Mouse (Mus musculus) midbrain, postnatal 0 days (tissue): ENCODE measurements around the gene Pla2r1. TPM values are rescaled to one million over a fixed set of nuclear protein-coding genes. Genes with fewer than 3 reads are reported as not detected.

ENCODE experiments used
- ATAC-seq: fragments of 200-750 bp; cut with Nextera tagmentation; 2 replicates; pipeline ENCODE4 v1.8.0; 2017; ENCODE audit warnings: moderate number of reproducible peaks, mild to moderate bottlenecking, moderate TSS enrichment, moderate library complexity; ENCODE audit not compliant: low FRiP score
- DNase-seq: peaks from one replicate; pipeline ENCODE4 v3.0.0-alpha.2; 2015; ENCODE audit warnings: low spot score
- H3K27ac ChIP-seq: fragments of 300-500 bp; sonication (generic); 2 replicates; pipeline ENCODE4 v1.5.1; 2014; ENCODE audit warnings: low read depth, mild to moderate bottlenecking, low read length, mixed read lengths
- H3K27me3 ChIP-seq: fragments of 300-500 bp; sonication (generic); 2 replicates; pipeline ENCODE4 v1.6.1; 2014; ENCODE audit warnings: low read length, control low read depth, mixed read lengths; ENCODE audit not compliant: insufficient read depth
- H3K36me3 ChIP-seq: fragments of 300-500 bp; sonication (generic); 2 replicates; pipeline ENCODE4 v1.6.1; 2014; ENCODE audit warnings: low read length, control low read depth, mixed read lengths; ENCODE audit not compliant: insufficient read depth
- H3K4me1 ChIP-seq: fragments of 300-500 bp; sonication (generic); 2 replicates; pipeline ENCODE4 v1.6.1; 2014; ENCODE audit warnings: mild to moderate bottlenecking, control low read depth, antibody characterized with exemption, low read length, mixed read lengths; ENCODE audit not compliant: insufficient read depth
- H3K4me2 ChIP-seq: fragments of 300-500 bp; sonication (generic); 2 replicates; pipeline ENCODE4 v1.6.1; 2014; ENCODE audit warnings: low read depth, mild to moderate bottlenecking, low read length, mixed read lengths; ENCODE audit not compliant: poor library complexity, severe bottlenecking
- H3K4me3 ChIP-seq: fragments of 300-500 bp; sonication (generic); 2 replicates; pipeline ENCODE4 v1.5.1; 2014; ENCODE audit warnings: low read depth, mild to moderate bottlenecking, low read length, moderate library complexity
- H3K9ac ChIP-seq: fragments of 300-500 bp; sonication (generic); replicated peaks from 2 replicates; pipeline ENCODE4 v1.6.1; 2014; ENCODE audit warnings: mild to moderate bottlenecking, low read length, moderate library complexity, mixed read lengths; ENCODE audit not compliant: poor library complexity, severe bottlenecking
- H3K9me3 ChIP-seq: fragments of 300-500 bp; sonication (generic); 2 replicates; pipeline ENCODE4 v1.6.1; 2016; ENCODE audit warnings: low read length, control low read depth
- CTCF ChIP-seq: IDR thresholded peaks from 2 replicates; pipeline ENCODE4 v1.5.1; 2016; ENCODE audit warnings: antibody characterized with exemption, mild to moderate bottlenecking
- WGBS: fragments of 180-500 bp; shearing (Covaris S2); extraction: QIAGEN DNeasy Blood & Tissue Kit; methylation state at CpG from one replicate; pipeline ENCODE4 v1.1.7; 2014; 5-methylcytosine and 5-hydroxymethylcytosine counted together
- polyA plus RNA-seq: library from polyadenylated mRNA; unstranded; fragments of >200 nt; fragmentation: Nextera tagmentation; extraction: Ambion mirVana; gene quantifications from 2 replicates; pipeline ENCODE4 v1.2.1, GENCODE M21; 2015
- total RNA-seq: library from RNA; depleted of rRNA; stranded (reverse); fragments of >200 nt; gene quantifications from 2 replicates; pipeline ENCODE4 v1.2.3, GENCODE M21; 2014

Pla2r1 gene
- total and polyA plus RNA-seq, 2 experiments from 2014 or later: 0.16 to 0.28 TPM

GRCm38 (mm10) chr2:60392286-60392685 lies 160.8 kb downstream of the Pla2r1 start:
- ATAC-seq: no peak
- H3K36me3 ChIP-seq: no peaks in the 10 kb centered on the region
- TF ChIP-seq CTCF: no peak
- H3K4me1 ChIP-seq: no peaks in the 10 kb centered on the region
- H3K9ac ChIP-seq: no peak overlapping the region
- no peak overlapping the region for H3K4me3 ChIP-seq
- no peaks in the 10 kb centered on the region for H3K9me3 ChIP-seq
- DNase-seq: no peak
- WGBS: 85% methylated on average over 4 of the region's 4 CpGs
- no peaks in the 10 kb centered on the region for H3K27me3 ChIP-seq
- no peak overlapping the region for H3K4me2 ChIP-seq
- no peak overlapping the region for H3K27ac ChIP-seq

DNA sequence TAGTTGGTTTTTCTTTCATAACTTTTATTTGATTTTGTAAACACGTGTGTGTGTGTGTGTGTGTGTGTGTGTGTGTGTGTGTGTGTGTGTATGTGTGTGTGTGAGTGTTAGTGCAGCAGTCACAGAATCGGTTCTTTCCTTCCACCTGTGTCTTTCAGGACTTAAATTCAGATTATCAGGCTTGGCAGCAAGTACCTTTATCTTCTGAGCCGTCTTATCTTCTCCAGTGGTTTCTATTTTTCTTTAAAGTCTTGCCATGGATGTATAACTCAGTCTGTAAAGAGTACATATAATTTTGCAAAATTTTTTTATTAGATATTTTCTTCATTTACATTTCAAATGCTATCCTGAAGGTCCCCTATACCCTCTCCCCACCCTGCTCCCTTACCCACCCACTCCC lies 165.7 kb downstream of the Pla2r1 start:
- no peaks in the 10 kb centered on the region for H3K9me3 ChIP-seq
- no peak overlapping the region for H3K4me3 ChIP-seq
- WGBS: 82% methylated on average over 3 of the region's 3 CpGs
- no peak for TF ChIP-seq CTCF
- H3K36me3 ChIP-seq: no peaks in the 10 kb centered on the region
- ATAC-seq (no peak), DNase-seq (no peak)
- H3K9ac ChIP-seq: no peak overlapping the region
- no peak overlapping the region for H3K27ac ChIP-seq
- H3K4me2 ChIP-seq: no peak overlapping the region
- no peaks in the 10 kb centered on the region for H3K4me1 ChIP-seq
- H3K27me3 ChIP-seq: peaks cover 2% of the 10 kb centered on the region; the same call in 1 of the 2 replicates

GRCm38 (mm10) chr2:60386835-60387234 lies 166.3 kb downstream of the Pla2r1 start:
- Histone ChIP-seq H3K4me1 (no peaks in the 10 kb centered on the region), H3K27ac (no peak overlapping the region), H3K9ac (no peak overlapping the region), H3K4me3 (no peak overlapping the region), H3K9me3 (no peaks in the 10 kb centered on the region), H3K36me3 (no peaks in the 10 kb centered on the region), H3K4me2 (no peak overlapping the region), H3K27me3 (peaks cover 4% of the 10 kb centered on the region; the same call in 1 of the 2 replicates)
- no peak for ATAC-seq
- TF ChIP-seq CTCF: no peak
- no peak for DNase-seq
- 87% methylated on average over 2 of the region's 2 CpGs for WGBS

- H3K4me3 ChIP-seq: no peak overlapping the region
- no peaks in the 10 kb centered on the region for H3K36me3 ChIP-seq
- DNase-seq: no peak
- no peak overlapping the region for H3K27ac ChIP-seq
- no peak for ATAC-seq
- no peak for TF ChIP-seq CTCF
- H3K9me3 ChIP-seq: no peaks in the 10 kb centered on the region
- H3K4me2 ChIP-seq: no peak overlapping the region
- H3K9ac ChIP-seq: no peak overlapping the region
- no peaks in the 10 kb centered on the region for H3K4me1 ChIP-seq
- H3K27me3 ChIP-seq: peaks cover 4% of the 10 kb centered on the region; the same call in 1 of the 2 replicates
These were observed 168.4 kb downstream of the Pla2r1 start for GRCm38 (mm10) chr2:60384763-60385085.

DNA sequence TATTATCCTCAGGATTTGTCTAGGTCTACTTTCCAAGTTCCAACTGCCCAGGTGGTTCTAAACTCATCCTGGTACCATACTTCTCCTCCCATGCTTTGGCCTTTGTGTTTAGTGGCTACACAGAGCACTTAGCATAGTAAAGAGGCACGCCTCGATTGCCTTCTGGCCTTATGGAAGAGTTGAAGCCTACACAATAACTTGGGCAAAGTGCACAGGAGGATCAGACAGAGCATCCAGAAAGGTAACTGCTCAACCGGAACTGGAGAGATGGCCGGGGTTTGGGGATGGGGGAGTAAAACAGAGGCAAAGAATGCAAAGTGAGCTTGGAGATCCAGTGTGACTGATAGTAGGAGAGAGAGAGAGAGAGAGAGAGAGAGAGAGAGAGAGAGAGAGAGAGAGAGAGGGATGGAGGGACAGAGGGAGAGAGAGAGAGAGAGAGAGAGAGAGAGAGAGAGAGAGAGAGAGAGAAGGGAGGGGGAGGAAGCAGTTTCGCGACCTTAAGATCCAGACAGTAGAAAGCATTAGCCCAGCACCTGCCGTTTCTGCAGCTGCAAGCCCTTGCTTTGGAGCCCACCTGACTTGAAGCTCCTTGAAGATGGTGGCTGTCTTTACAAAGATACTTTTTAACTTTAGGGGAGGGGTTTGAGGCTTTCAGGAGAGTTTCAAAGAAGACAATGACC lies 168.9 kb downstream of the Pla2r1 start:
- DNase-seq (no peak), ATAC-seq (no peak)
- no peak for TF ChIP-seq CTCF
- Histone ChIP-seq H3K27ac (no peak overlapping the region), H3K4me1 (no peaks in the 10 kb centered on the region), H3K36me3 (no peaks in the 10 kb centered on the region), H3K9me3 (no peaks in the 10 kb centered on the region), H3K27me3 (peaks cover 4% of the 10 kb centered on the region; the same call in 1 of the 2 replicates), H3K4me3 (no peak overlapping the region), H3K4me2 (no peak overlapping the region), H3K9ac (no peak overlapping the region)
- 30% methylated on average over 7 of the region's 7 CpGs for WGBS

DNA sequence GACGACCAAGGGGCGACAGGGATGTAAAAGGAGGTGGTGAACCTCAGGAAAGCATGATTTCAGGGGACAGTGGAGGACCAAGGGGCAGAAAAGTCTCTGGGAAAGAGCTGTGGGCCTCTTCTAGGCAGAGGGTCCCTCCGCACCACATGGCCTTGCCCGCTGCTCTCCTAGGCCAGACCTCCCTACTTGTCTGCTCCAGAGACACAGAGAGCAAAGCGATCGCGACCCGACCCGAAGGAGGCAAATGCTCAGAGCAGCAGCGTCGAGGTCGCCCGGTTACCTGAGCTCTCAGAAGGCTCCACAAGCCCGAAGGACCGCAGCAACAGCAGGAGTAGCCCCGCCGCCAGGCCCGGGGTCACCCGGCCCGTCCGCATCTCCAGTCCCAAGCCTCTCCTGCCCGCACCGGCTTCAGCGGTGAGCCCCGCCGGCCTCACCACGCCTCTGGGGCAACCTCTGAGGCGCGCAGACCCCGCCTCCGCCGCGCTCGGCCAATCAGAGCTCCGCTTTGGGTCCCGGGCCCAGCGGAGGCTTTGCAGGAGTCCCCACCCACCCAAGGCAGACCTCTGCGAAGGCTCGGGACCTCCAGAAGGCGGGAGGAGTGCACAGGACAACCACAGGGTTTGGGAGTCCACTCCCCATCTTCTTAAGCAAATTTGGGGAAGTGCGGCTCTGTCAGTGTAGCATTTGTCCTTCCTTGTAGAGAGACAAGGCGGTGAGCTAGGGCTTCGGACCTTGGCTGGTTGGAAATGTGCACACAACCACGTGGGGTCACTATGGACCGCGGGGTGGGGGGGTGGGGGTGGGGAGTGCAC lies 170.0 kb downstream of the Pla2r1 start, which contains the start of gene Ly75:
Gene Ly75, minus strand, starts transcription at position 446 of the 812 bp plus-strand sequence.
- ATAC-seq: peak; percentile 90

More for the DNA sequence above, 170.0 kb downstream of the Pla2r1 start, which contains the start of gene Ly75:
- TF ChIP-seq CTCF: no peak
- DNase-seq: peak; percentile 64
- peak within 1 kb of the TSS; percentile 47 for H3K4me3 ChIP-seq
- H3K4me2 ChIP-seq: peak within 1 kb of the TSS; percentile 86
- no peaks in the 10 kb centered on the region for H3K36me3 ChIP-seq
- peaks cover 4% of the 10 kb centered on the region; the same call in 1 of the 2 replicates for H3K27me3 ChIP-seq
- H3K9me3 ChIP-seq: no peaks in the 10 kb centered on the region
- H3K4me1 ChIP-seq: no peaks in the 10 kb centered on the region
- WGBS: 1% methylated on average over 35 of the region's 46 CpGs
- no peak within 1 kb of the TSS for H3K27ac ChIP-seq
- peak within 1 kb of the TSS; percentile 62 for H3K9ac ChIP-seq
